Mouse (Mus musculus) embryonic fibroblast, embryonic 13.5 days (primary cell): ENCODE data around the gene Tsc22d2.

Source experiments
- CTCF ChIP-seq: IDR thresholded peaks from 2 replicates; pipeline ENCODE4 v1.5.1; 2011; ENCODE audit warnings: mild to moderate bottlenecking, control low read depth, low read length, moderate library complexity, borderline replicate concordance; ENCODE audit not compliant: insufficient read depth
- POLR2A ChIP-seq: IDR thresholded peaks from 2 replicates; pipeline ENCODE4 v1.6.1; 2011; ENCODE audit warnings: low read depth, mild to moderate bottlenecking, control low read depth, low read length, moderate library complexity

- no peak for TF ChIP-seq CTCF
- no peak for TF ChIP-seq POLR2A
These were observed 40.1 kb downstream of the Tsc22d2 start for GRCm38 (mm10) chr3:58454414-58455205.
